21 mouse cellular contexts compared by ENCODE assay signal in genomic region chr4:40997916-40998315, GRCm38 (mm10). TPM values are rescaled to one million over a fixed set of nuclear protein-coding genes. Genes with fewer than 3 reads are reported as not detected.
A peak's percentile ranks its signal among the peaks of the same experiment; 100 is the strongest.
DNase-seq lines count a peak whose midpoint lies in the region; ATAC-seq and TF ChIP-seq lines count a peak whose summit lies in the region.
"Had no signal": no experiment of that assay in that cellular context is flagged by ENCODE, and none has a peak within 500 bp of the region (broad histone marks: within the 10 kb centered on the region; RNA-seq: fewer than 3 reads in every experiment).

No protein-coding gene starts in this region.

- H3K4me3 ChIP-seq in liver, embryonic 13.5 days (replicated peaks): no peak overlapping the region
- no peak overlapping the region for H3K4me3 ChIP-seq in liver, postnatal 0 days (ENCODE audit: low read depth, low read length)
- no peak overlapping the region for H3K4me3 ChIP-seq in forebrain, embryonic 10.5 days
- H3K4me3 ChIP-seq: embryonic facial prominence, embryonic 12.5 days; gastrocnemius, adult 2 months; heart, embryonic 12.5 days; hindbrain, embryonic 10.5 days had no signal

- 0 out of 2 replicates have a peak, but pooled peaks have one; percentile 38 for ATAC-seq in erythroblast, adult 5-6 weeks (replicated peaks; ENCODE audit: low FRiP score, poor library complexity, severe bottlenecking)
- ATAC-seq in liver, embryonic 13.5 days (ENCODE audit: low read depth): peak; percentile 78
- peak; percentile 63 for ATAC-seq in liver, postnatal 0 days
- ATAC-seq: forebrain, embryonic 14.5 days had no signal

- H3K9me3 ChIP-seq in liver, embryonic 13.5 days (replicated peaks): no peaks in the 10 kb centered on the region
- no peaks in the 10 kb centered on the region for H3K9me3 ChIP-seq in liver, postnatal 0 days (ENCODE audit: low read length)
- H3K9me3 ChIP-seq in forebrain, embryonic 10.5 days: no peaks in the 10 kb centered on the region
- H3K9me3 ChIP-seq: embryonic facial prominence, embryonic 12.5 days; heart, embryonic 12.5 days; hindbrain, embryonic 10.5 days had no signal

- peak; percentile 8 for DNase-seq in liver, embryonic 13.5 days
- DNase-seq in liver, postnatal 0 days: no peak
- no peak for DNase-seq in kidney, adult 11 months
- DNase-seq in forebrain, embryonic 10.5 days (ENCODE audit: extremely low spot score, low spot score): no peak
- DNase-seq in ovary, adult 18-20 months (ENCODE audit: low spot score): no peak
- DNase-seq: adrenal gland, adult 8-10 months; adrenal gland, postnatal 36 days; cerebellum, adult 11-12 months; cerebellum, adult 9-10 months; cerebellum, postnatal 25 days; gastrocnemius, adult 2 months; gastrocnemius, postnatal 25 days had no signal

- 0 out of 2 replicates have a peak overlapping the region, but pooled peaks have one; percentile 8 for H3K27ac ChIP-seq in liver, embryonic 13.5 days
- 0 out of 2 replicates have a peak overlapping the region, but pooled peaks have one; percentile 7 for H3K27ac ChIP-seq in liver, postnatal 0 days (ENCODE audit: low read depth)
- H3K27ac ChIP-seq in forebrain, embryonic 10.5 days: no peak overlapping the region
- H3K27ac ChIP-seq: embryonic facial prominence, embryonic 12.5 days; gastrocnemius, adult 2 months; hindbrain, embryonic 10.5 days; hindbrain, embryonic 14.5 days had no signal

- peaks cover 95% of the 10 kb centered on the region for H3K36me3 ChIP-seq in liver, embryonic 13.5 days
- peaks cover 93% of the 10 kb centered on the region for H3K36me3 ChIP-seq in liver, postnatal 0 days (replicated peaks; ENCODE audit: insufficient read depth, low read length)
- peaks cover 100% of the 10 kb centered on the region for H3K36me3 ChIP-seq in forebrain, embryonic 10.5 days (replicated peaks)

- 50% methylated on average over 4 of the region's 4 CpGs for WGBS in liver, embryonic 13.5 days (ENCODE audit: insufficient replicate concordance)
- WGBS in liver, postnatal 0 days (ENCODE audit: insufficient replicate concordance): 63% methylated on average over 4 of the region's 4 CpGs
- 95% methylated on average over 4 of the region's 4 CpGs for WGBS in forebrain, embryonic 10.5 days

- peak; percentile 50 for TF ChIP-seq EP300 in liver, postnatal 0 days (IDR thresholded peaks at IDR 0.05; ENCODE audit: low read depth)

- H3K4me2 ChIP-seq in liver, embryonic 13.5 days: no peak overlapping the region
- H3K4me2 ChIP-seq in liver, postnatal 0 days (ENCODE audit: low read depth, low read length): no peak overlapping the region
- H3K4me2 ChIP-seq: embryonic facial prominence, embryonic 12.5 days; heart, embryonic 12.5 days; hindbrain, embryonic 14.5 days had no signal

- H3K9ac ChIP-seq in liver, embryonic 13.5 days: no peak overlapping the region
- no peak overlapping the region for H3K9ac ChIP-seq in liver, postnatal 0 days (replicated peaks)
- H3K9ac ChIP-seq: embryonic facial prominence, embryonic 12.5 days; heart, embryonic 12.5 days; hindbrain, embryonic 14.5 days had no signal

- no peaks in the 10 kb centered on the region for H3K27me3 ChIP-seq in liver, embryonic 13.5 days
- H3K27me3 ChIP-seq in liver, postnatal 0 days (ENCODE audit: insufficient read depth, low read length): no peaks in the 10 kb centered on the region
- no peaks in the 10 kb centered on the region for H3K27me3 ChIP-seq in forebrain, embryonic 10.5 days (ENCODE audit: poor library complexity, severe bottlenecking)
- H3K27me3 ChIP-seq: embryonic facial prominence, embryonic 12.5 days; heart, embryonic 12.5 days had no signal

- no peak for TF ChIP-seq CTCF in liver, postnatal 0 days (IDR thresholded peaks at IDR 0.05; ENCODE audit: low read depth)

- peaks cover 34% of the 10 kb centered on the region for H3K4me1 ChIP-seq in liver, embryonic 13.5 days (replicated peaks)
- H3K4me1 ChIP-seq in liver, postnatal 0 days (ENCODE audit: insufficient read depth): no peaks in the 10 kb centered on the region
- H3K4me1 ChIP-seq in forebrain, embryonic 10.5 days: no peaks in the 10 kb centered on the region
- H3K4me1 ChIP-seq: embryonic facial prominence, embryonic 12.5 days; heart, embryonic 12.5 days; hindbrain, embryonic 10.5 days had no signal

RNA-seq across cellular contexts. Expression of gene Nfx1, which starts 27.2 kb away (rescaled TPM):
- 8.8 and 11.3 TPM in 2 replicates for total RNA-seq in erythroblast, adult 5-6 weeks (2015; ENCODE audit: low replicate concordance)
- 19.3 and 22.7 TPM in 2 replicates for total RNA-seq in erythroblast, adult 5-6 weeks (2017; ENCODE audit: low replicate concordance)
- 32.8 and 40.5 TPM in 2 replicates for polyA plus RNA-seq in liver, embryonic 13.5 days (2015; fragmentation: Nextera tagmentation; extraction: Ambion mirVana)
- polyA plus RNA-seq in liver, postnatal 0 days (2015; fragmentation: Nextera tagmentation; extraction: Ambion mirVana): 18.2 and 19.4 TPM in 2 replicates
- 102 and 104 TPM in 2 replicates for polyA plus RNA-seq in forebrain, embryonic 10.5 days (2016; fragmentation: Nextera tagmentation; extraction: Ambion mirVana)

RNA-seq across cellular contexts. Expression of gene Chmp5, which starts 49.7 kb away (rescaled TPM):
- 26.5 and 36.4 TPM in 2 replicates for total RNA-seq in erythroblast, adult 5-6 weeks (2015; ENCODE audit: low replicate concordance)
- total RNA-seq in erythroblast, adult 5-6 weeks (2017; ENCODE audit: low replicate concordance): 42.0 and 56.2 TPM in 2 replicates
- polyA plus RNA-seq in liver, embryonic 13.5 days (2015; fragmentation: Nextera tagmentation; extraction: Ambion mirVana): 48.7 and 57.4 TPM in 2 replicates
- 46.6 and 49.3 TPM in 2 replicates for polyA plus RNA-seq in liver, postnatal 0 days (2015; fragmentation: Nextera tagmentation; extraction: Ambion mirVana)
- 88.3 and 89.5 TPM in 2 replicates for polyA plus RNA-seq in forebrain, embryonic 10.5 days (2016; fragmentation: Nextera tagmentation; extraction: Ambion mirVana)

RNA-seq across cellular contexts. Expression of gene Bag1, which starts 49.8 kb away (rescaled TPM):
- 28.2 and 33.2 TPM in 2 replicates for total RNA-seq in erythroblast, adult 5-6 weeks (2015; ENCODE audit: low replicate concordance)
- total RNA-seq in erythroblast, adult 5-6 weeks (2017; ENCODE audit: low replicate concordance): 126 and 129 TPM in 2 replicates
- polyA plus RNA-seq in liver, embryonic 13.5 days (2015; fragmentation: Nextera tagmentation; extraction: Ambion mirVana): 145 and 166 TPM in 2 replicates
- polyA plus RNA-seq in liver, postnatal 0 days (2015; fragmentation: Nextera tagmentation; extraction: Ambion mirVana): 128 and 136 TPM in 2 replicates
- polyA plus RNA-seq in forebrain, embryonic 10.5 days (2016; fragmentation: Nextera tagmentation; extraction: Ambion mirVana): 185 and 188 TPM in 2 replicates

RNA-seq across cellular contexts. Expression of gene Aqp7, which starts 50.0 kb away (rescaled TPM):
- total RNA-seq in erythroblast, adult 5-6 weeks (2015; ENCODE audit: low replicate concordance): not detected in 2 replicates
- total RNA-seq in erythroblast, adult 5-6 weeks (2017; ENCODE audit: low replicate concordance): not detected in 2 replicates
- polyA plus RNA-seq in liver, embryonic 13.5 days (2015; fragmentation: Nextera tagmentation; extraction: Ambion mirVana): 1.2 and 1.4 TPM in 2 replicates
- polyA plus RNA-seq in liver, postnatal 0 days (2015; fragmentation: Nextera tagmentation; extraction: Ambion mirVana): 2.1 and 2.3 TPM in 2 replicates
- 0.06 and 0.07 TPM in 2 replicates for polyA plus RNA-seq in forebrain, embryonic 10.5 days (2016; fragmentation: Nextera tagmentation; extraction: Ambion mirVana)
- total RNA-seq: ES-E14; granulocyte monocyte progenitor cell, adult 5-6 weeks had no signal
- polyA plus RNA-seq: cortical plate, adult 2 months; embryonic facial prominence, embryonic 12.5 days; forebrain, embryonic 14.5 days; heart, embryonic 12.5 days; hindbrain, embryonic 10.5 days; hindbrain, embryonic 14.5 days had no signal
